Mouse (Mus musculus) myocyte (in vitro differentiated cells): ENCODE measurements around the gene Trim6. TPM values are rescaled to one million over a fixed set of nuclear protein-coding genes. Genes with fewer than 3 reads are reported as not detected.
"Not testable (repeated sequence)": the region's sequence is repeated elsewhere in the genome, so short reads cannot be mapped to it uniquely, and the experiment has no call there.

ENCODE experiments used
- H3K27me3 ChIP-seq: one replicate; pipeline ENCODE4 v1.6.1; 2011; ENCODE audit not compliant: control insufficient read depth, insufficient read depth, insufficient read length
- H3K36me3 ChIP-seq: one replicate; pipeline ENCODE4 v1.6.1; 2011; ENCODE audit not compliant: control insufficient read depth, insufficient read depth
- H3K4me2 ChIP-seq: one replicate; pipeline ENCODE4 v1.6.1; 2011; ENCODE audit warnings: low read depth, control low read depth
- H3K4me3 ChIP-seq: one replicate; pipeline ENCODE4 v1.5.1; 2011; ENCODE audit warnings: mild to moderate bottlenecking, control low read depth, moderate library complexity
- H3K79me2 ChIP-seq: one replicate; pipeline ENCODE4 v1.6.1; 2011; ENCODE audit not compliant: control insufficient read depth, insufficient read depth
- H3ac ChIP-seq: one replicate; pipeline ENCODE4 v1.6.1; 2011; ENCODE audit not compliant: control insufficient read depth, insufficient read length
- CEBPB ChIP-seq: IDR thresholded peaks from 2 replicates; pipeline ENCODE4 v1.6.1; 2011; ENCODE audit warnings: mild to moderate bottlenecking, moderate library complexity; ENCODE audit not compliant: poor library complexity, insufficient read depth, severe bottlenecking
- E2F4 ChIP-seq: IDR thresholded peaks from one replicate; pipeline ENCODE4 v1.6.1; 2011; ENCODE audit warnings: mild to moderate bottlenecking, control low read depth, moderate library complexity; ENCODE audit not compliant: insufficient read depth
- MAX ChIP-seq: IDR thresholded peaks from one replicate; pipeline ENCODE4 v1.6.1; 2011; ENCODE audit warnings: low read depth, mild to moderate bottlenecking, control low read depth
- MYOD1 ChIP-seq, 3 experiments: IDR thresholded peaks; one replicate each; pipeline ENCODE4 v1.6.1; 2011; ENCODE audit warnings: control low read depth in 2 of 3, low read depth in 2 of 3, mild to moderate bottlenecking in 2 of 3, moderate library complexity in 1 of 3; ENCODE audit not compliant: insufficient read length in 2 of 3, control insufficient read depth in 1 of 3
- MYOG ChIP-seq, 3 experiments: IDR thresholded peaks; one replicate each; pipeline ENCODE4 v1.6.1; 2011; ENCODE audit warnings: control low read depth in 2 of 3, low read depth in 2 of 3, mild to moderate bottlenecking in 2 of 3; ENCODE audit not compliant: insufficient read length in 2 of 3, control insufficient read depth in 1 of 3, insufficient read depth in 1 of 3
- POLR2A ChIP-seq: IDR thresholded peaks from one replicate; pipeline ENCODE4 v1.6.1; 2011; ENCODE audit warnings: low read depth, mild to moderate bottlenecking, control low read depth, moderate library complexity; ENCODE audit not compliant: insufficient read length
- POLR2AphosphoS2 ChIP-seq: IDR thresholded peaks from one replicate; pipeline ENCODE4 v1.6.1; 2011; ENCODE audit warnings: low read depth, control low read depth; ENCODE audit not compliant: insufficient read length
- REST ChIP-seq: IDR thresholded peaks from one replicate; pipeline ENCODE4 v1.6.1; 2011; ENCODE audit warnings: mild to moderate bottlenecking, control low read depth, moderate library complexity; ENCODE audit not compliant: insufficient read depth, insufficient read length
- SRF ChIP-seq: IDR thresholded peaks from one replicate; pipeline ENCODE4 v1.6.1; 2011; ENCODE audit warnings: low read depth; ENCODE audit not compliant: control insufficient read depth, insufficient read length
- TCF12 ChIP-seq: IDR thresholded peaks from one replicate; pipeline ENCODE4 v1.6.1; 2011; ENCODE audit warnings: mild to moderate bottlenecking, control low read depth; ENCODE audit not compliant: poor library complexity, insufficient read depth, severe bottlenecking
- TCF3 ChIP-seq: IDR thresholded peaks from one replicate; pipeline ENCODE4 v1.6.1; 2011; ENCODE audit warnings: low read depth, control low read depth; ENCODE audit not compliant: insufficient read length
- USF1 ChIP-seq: IDR thresholded peaks from one replicate; pipeline ENCODE4 v1.6.1; 2011; ENCODE audit warnings: low read depth, mild to moderate bottlenecking, control low read depth, moderate library complexity
- polyA plus RNA-seq: library from polyadenylated mRNA; unstranded; fragments of >200 nt; fragmentation: generic; extraction: Trizol; gene quantifications from one replicate; pipeline ENCODE4 v1.2.1, GENCODE M21; 2012; ENCODE audit warnings: missing spikeins

The Trim6 gene
- polyA plus RNA-seq, 1 experiment: not detected

DNA sequence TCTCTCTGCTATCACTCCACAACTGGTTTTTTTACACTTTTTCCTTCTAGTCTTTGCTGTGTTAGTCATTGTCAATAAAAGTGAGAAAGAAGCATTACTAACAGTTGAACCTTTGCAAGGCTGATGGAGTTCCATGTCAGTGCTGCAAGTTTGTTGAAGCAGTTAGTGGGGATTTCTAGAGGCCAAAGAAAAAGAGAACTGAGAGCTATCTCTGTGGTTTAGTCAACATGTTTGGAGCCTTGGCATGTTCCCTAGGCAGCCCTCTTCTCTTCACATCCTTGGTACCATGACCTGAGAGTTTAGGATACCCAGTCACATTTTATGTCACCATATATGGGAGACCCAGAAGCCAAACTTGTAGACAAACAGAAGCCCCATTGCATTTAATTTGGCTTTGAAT, 22.3 kb downstream of the Trim6 start:
- Histone ChIP-seq H3K4me2 (no peak overlapping the region), H3K36me3 (no peaks in the 10 kb centered on the region), H3K79me2 (no peaks in the 10 kb centered on the region), H3K27me3 (no peaks in the 10 kb centered on the region), H3ac (no peak overlapping the region), H3K4me3 (no peak overlapping the region)
- no peak for TF ChIP-seq POLR2A
- no peak for TF ChIP-seq MYOG (IDR thresholded peaks at IDR 0.05; ENCODE audit: control insufficient read depth in 1 of 3, insufficient read depth in 1 of 3, insufficient read length in 2 of 3, low read depth in 2 of 3)
- no peak for TF ChIP-seq POLR2AphosphoS2
- TF ChIP-seq MYOD1 (IDR thresholded peaks at IDR 0.05; ENCODE audit: control insufficient read depth in 1 of 3, insufficient read length in 2 of 3, low read depth in 2 of 3): no peak
- TF ChIP-seq REST: no peak
- TF ChIP-seq TCF12: no peak
- no peak for TF ChIP-seq E2F4
- TF ChIP-seq TCF3: no peak
- TF ChIP-seq MAX: no peak
- no peak for TF ChIP-seq SRF
- no peak for TF ChIP-seq USF1
- TF ChIP-seq CEBPB: no peak

DNA sequence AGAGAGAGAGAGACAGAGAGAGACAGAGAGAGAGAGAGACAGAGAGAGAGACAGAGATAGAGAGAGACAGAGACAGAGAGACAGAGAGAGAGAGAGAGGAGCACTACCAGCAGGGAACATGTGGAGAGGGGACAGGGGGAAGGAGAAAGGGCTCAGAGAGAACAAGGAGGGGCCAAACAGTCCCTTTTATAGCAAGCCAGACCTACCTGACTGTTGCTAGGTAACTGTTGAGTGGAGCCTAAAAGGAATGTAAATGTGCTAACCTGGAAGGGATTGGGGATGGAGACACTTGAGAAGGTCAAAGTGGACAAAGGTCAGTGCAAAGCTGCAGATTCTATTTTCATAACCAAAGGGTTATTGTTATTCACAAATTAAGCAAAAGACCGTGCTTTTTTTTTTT, 25.0 kb downstream of the Trim6 start:
- H3ac ChIP-seq: no peak overlapping the region
- no peaks in the 10 kb centered on the region for H3K27me3 ChIP-seq
- no peaks in the 10 kb centered on the region for H3K79me2 ChIP-seq
- TF ChIP-seq TCF3 (no peak), MAX (no peak), REST (no peak), E2F4 (no peak), SRF (no peak), MYOD1 (IDR thresholded peaks at IDR 0.05; ENCODE audit: control insufficient read depth in 1 of 3, insufficient read length in 2 of 3, low read depth in 2 of 3) (no peak), CEBPB (no peak), POLR2AphosphoS2 (no peak), TCF12 (no peak), USF1 (no peak), POLR2A (no peak), MYOG (IDR thresholded peaks at IDR 0.05; ENCODE audit: control insufficient read depth in 1 of 3, insufficient read depth in 1 of 3, insufficient read length in 2 of 3, low read depth in 2 of 3) (no peak)
- no peak overlapping the region for H3K4me3 ChIP-seq
- peak overlapping the region; percentile 51 for H3K4me2 ChIP-seq
- no peaks in the 10 kb centered on the region for H3K36me3 ChIP-seq

DNA sequence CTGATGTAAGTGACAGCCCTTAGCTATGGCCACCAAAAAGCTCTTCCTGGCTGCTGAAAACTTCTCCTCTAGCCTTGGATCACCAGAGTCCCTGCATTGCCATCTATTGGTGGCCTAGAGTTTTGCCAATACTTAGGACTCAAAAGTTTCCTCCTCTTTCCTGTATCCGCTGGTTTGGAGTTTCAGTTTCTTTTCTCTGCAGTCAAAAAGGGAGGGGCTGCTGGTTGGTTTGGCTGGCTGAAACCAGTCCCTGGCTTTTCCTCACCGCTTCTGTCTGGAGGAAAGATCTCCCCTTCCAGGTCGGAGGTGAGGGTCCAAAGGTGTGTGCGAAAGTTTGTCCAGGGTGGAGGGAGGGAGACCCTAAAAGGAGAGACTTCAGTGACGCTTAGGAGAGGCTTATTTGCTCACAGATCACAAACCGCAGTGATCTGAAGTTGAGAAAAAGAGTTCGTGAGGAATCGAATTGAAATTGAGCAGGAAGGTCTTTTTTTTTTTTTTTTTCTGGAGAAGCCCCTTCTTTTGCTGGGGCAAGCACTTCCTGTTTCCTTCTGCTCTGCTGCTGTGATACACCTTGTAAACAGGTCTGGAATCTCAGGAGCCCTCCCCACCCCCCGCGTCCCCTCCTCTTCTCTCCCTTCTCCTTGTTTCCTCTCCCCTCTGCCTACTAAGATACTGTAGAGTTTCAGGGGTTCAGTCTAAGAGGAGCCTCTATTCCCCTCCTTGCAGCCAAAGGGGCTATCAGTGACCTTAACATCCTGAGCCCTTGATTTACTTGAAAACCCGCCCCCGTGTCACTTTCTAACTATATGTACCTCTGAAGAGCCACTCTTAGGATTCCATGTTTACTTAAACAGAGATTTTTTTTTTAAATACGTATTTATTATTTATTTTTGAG, 25.9 kb downstream of the Trim6 start, which contains the start of gene Trim34a:
Trim34a (plus strand) TSS at position 171 of the 895 bp plus-strand sequence.
- Histone ChIP-seq H3K36me3 (no peaks in the 10 kb centered on the region), H3K27me3 (no peaks in the 10 kb centered on the region), H3ac (no peak within 1 kb of the TSS), H3K79me2 (no peaks in the 10 kb centered on the region), H3K4me2 (peak within 1 kb of the TSS; percentile 56), H3K4me3 (peak within 1 kb of the TSS; percentile 21)
- TF ChIP-seq CEBPB (no peak), SRF (no peak), USF1 (no peak)

DNA sequence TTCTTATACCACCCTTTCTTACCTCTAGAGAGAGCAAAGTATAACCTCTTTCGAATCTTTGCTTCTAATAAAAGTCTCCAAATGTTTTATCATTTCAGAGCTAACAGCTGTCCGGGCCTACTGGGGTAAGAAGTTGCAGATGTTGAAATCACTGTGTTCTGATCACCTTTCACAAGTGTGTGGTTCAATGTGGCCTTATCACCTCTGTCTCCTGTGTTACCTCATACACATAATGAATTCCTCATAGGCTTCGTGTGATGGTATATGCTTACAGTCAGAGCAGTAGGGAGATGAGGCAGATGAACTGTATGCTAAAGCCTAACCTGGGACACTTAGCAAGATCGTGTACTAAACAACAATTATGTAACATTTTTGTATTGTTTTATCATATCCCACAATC, 41.8 kb downstream of the Trim6 start:
- not testable (repeated sequence) for H3K36me3 ChIP-seq, H3ac ChIP-seq, H3K4me3 ChIP-seq, H3K27me3 ChIP-seq, H3K79me2 ChIP-seq, H3K4me2 ChIP-seq

DNA sequence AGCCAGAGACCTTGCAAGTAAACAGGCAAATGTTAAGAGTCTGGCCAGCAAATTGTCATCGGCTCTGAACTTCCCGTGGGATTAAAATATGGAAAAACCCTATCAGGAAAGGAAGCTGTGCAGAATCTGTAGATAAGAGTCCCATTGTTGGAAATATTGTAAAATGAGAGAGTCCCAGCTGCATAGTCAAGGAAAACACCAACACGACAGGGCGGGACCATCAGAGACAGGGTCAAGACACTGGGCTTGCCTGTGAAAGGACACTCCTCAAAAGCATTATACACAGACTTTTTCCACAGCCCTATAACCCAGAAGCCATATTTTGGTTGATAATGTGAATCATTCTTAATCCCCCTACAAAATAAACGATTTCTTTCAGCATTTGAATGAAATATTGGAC, 46.7 kb downstream of the Trim6 start:
- H3K79me2 ChIP-seq, H3K4me3 ChIP-seq, H3K36me3 ChIP-seq, H3K27me3 ChIP-seq, H3K4me2 ChIP-seq, H3ac ChIP-seq: not testable (repeated sequence)

DNA sequence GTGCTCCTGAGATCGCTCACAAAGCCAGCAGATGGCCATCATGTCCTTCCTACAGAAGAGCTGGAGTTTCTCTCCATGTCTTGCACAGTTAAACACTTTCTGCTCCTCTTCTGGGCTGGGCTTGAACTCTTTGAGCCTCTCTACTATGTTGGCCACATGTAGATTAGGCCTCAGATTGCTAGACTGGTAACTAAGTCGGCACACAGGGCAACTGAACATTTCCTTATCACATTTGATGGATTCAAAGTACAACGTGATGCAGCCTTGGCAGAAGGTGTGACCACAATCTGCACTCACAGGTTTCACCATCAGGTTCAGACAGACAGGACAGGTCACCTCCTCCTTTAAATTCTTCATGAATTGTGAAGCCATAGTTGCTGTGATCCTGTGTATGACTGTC, 60.8 kb downstream of the Trim6 start:
- not testable (repeated sequence) for H3K4me3 ChIP-seq, H3K79me2 ChIP-seq, H3K36me3 ChIP-seq, H3K27me3 ChIP-seq, H3ac ChIP-seq, H3K4me2 ChIP-seq

Other genes with a start within 250 kb of the Trim6 start
- not detected for gene Olfr635, start 247.6 kb upstream of the Trim6 start, polyA plus RNA-seq
- not detected for gene Olfr638, start 220.0 kb upstream of the Trim6 start, polyA plus RNA-seq
- gene Olfr639, start 201.5 kb upstream of the Trim6 start, polyA plus RNA-seq: not detected
- not detected for gene Olfr640, start 193.2 kb upstream of the Trim6 start, polyA plus RNA-seq
- gene Olfr641, start 183.3 kb upstream of the Trim6 start, polyA plus RNA-seq: not detected
- not detected for gene Olfr642, start 166.1 kb upstream of the Trim6 start, polyA plus RNA-seq
- not detected for gene 4930516K23Rik, start 157.3 kb upstream of the Trim6 start, polyA plus RNA-seq
- gene Olfr644, start 146.9 kb upstream of the Trim6 start, polyA plus RNA-seq: not detected
- not detected for gene Olfr645, start 133.3 kb upstream of the Trim6 start, polyA plus RNA-seq
- gene Olfr646, start 113.9 kb upstream of the Trim6 start, polyA plus RNA-seq: not detected
- gene Ubqln5, start 89.0 kb upstream of the Trim6 start, polyA plus RNA-seq: not detected
- gene Olfr643, start 81.4 kb upstream of the Trim6 start, polyA plus RNA-seq: not detected
- gene Ubqln3, start 75.5 kb upstream of the Trim6 start, polyA plus RNA-seq: not detected
- gene Ubqlnl, start 68.2 kb upstream of the Trim6 start, polyA plus RNA-seq: not detected
- not detected for gene Olfm5, start 54.0 kb upstream of the Trim6 start, polyA plus RNA-seq
- not detected for gene Olfr648, start 35.4 kb upstream of the Trim6 start, polyA plus RNA-seq
- gene Olfr649, start 22.8 kb upstream of the Trim6 start, polyA plus RNA-seq: not detected
- 0.02 TPM for gene Trim34a, start 25.7 kb downstream of the Trim6 start, polyA plus RNA-seq
- not detected for gene Trim5, start 69.3 kb downstream of the Trim6 start, polyA plus RNA-seq
- not detected for gene Trim12a, start 96.7 kb downstream of the Trim6 start, polyA plus RNA-seq
- 0.05 TPM for gene Trim34b, start 110.7 kb downstream of the Trim6 start, polyA plus RNA-seq
- 0.47 TPM for gene Trim12c, start 134.6 kb downstream of the Trim6 start, polyA plus RNA-seq
- gene Trim30b, start 151.1 kb downstream of the Trim6 start, polyA plus RNA-seq: not detected
- gene Trim30c, start 182.0 kb downstream of the Trim6 start, polyA plus RNA-seq: not detected
- gene Trim30a, start 246.4 kb downstream of the Trim6 start, polyA plus RNA-seq: 0.02 TPM